In the genomic region with DNA sequence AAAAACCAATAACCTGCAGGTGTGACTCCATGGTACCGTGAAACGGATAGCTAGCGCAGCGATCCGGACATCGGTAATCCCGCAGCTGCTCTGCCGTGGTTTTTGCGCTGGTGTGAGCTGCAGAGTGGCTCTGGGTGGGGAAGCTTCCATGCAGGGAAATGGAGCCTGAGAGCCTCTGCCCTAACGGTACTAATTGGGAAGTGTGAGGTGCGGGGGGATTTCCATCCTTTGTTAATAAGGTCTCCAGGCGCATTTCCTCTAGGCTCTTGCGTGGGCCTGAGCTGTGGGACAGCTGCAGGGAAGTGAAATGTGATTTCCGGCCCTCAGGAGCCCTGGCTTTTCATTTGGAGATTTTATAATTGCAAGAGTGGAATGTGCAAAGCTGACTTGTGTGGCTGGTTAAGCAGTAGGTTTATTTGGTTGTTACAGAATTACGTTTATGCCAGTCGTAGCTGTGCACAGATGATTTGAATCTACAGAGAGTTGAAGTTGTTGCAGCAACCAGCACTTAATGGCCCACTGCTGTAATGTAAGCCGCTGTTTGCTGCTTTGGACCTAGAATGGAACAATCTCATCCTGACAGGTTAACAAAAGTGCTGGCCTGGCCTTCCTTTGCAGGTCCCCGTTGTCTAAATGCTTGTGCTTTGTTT, we compare ENCODE assay signal across 10 mouse cellular contexts. TPM values are rescaled to one million over a fixed set of nuclear protein-coding genes. Genes with fewer than 3 reads are reported as not detected.
DNase-seq lines count a peak whose midpoint lies in the region; ATAC-seq lines count a peak whose summit lies in the region.
"Had no signal": no experiment of that assay in that cellular context is flagged by ENCODE, and none has a peak within 500 bp of the region (broad histone marks: within the 10 kb centered on the region; RNA-seq: fewer than 3 reads in every experiment).

No protein-coding gene starts in this region.

- no peaks in the 10 kb centered on the region for H3K27me3 ChIP-seq in midbrain, embryonic 13.5 days
- H3K27me3 ChIP-seq in midbrain, embryonic 14.5 days (ENCODE audit: control insufficient read depth, insufficient read depth, low read length), result no peaks in the 10 kb centered on the region
- no peaks in the 10 kb centered on the region for H3K27me3 ChIP-seq in intestine, embryonic 16.5 days (replicated peaks; ENCODE audit: control insufficient read depth, insufficient read depth, low read length)
- no peaks in the 10 kb centered on the region for H3K27me3 ChIP-seq in stomach, embryonic 15.5 days (replicated peaks)

- H3K9me3 ChIP-seq in midbrain, embryonic 13.5 days, result no peaks in the 10 kb centered on the region
- H3K9me3 ChIP-seq in midbrain, embryonic 14.5 days (ENCODE audit: control insufficient read depth, low read length), result no peaks in the 10 kb centered on the region
- H3K9me3 ChIP-seq in intestine, embryonic 16.5 days (ENCODE audit: control insufficient read depth, low read length), result no peaks in the 10 kb centered on the region
- no peaks in the 10 kb centered on the region for H3K9me3 ChIP-seq in stomach, embryonic 15.5 days

- intact Hi-C loops in gastrocnemius, postnatal 14 days (cut with DNase I; ENCODE audit: low total_unique reads), result no loop called here

- H3K4me3 ChIP-seq in midbrain, embryonic 13.5 days (replicated peaks), result no peak overlapping the region
- no peak overlapping the region for H3K4me3 ChIP-seq in midbrain, embryonic 14.5 days (replicated peaks; ENCODE audit: low read depth, low read length)
- H3K4me3 ChIP-seq in intestine, embryonic 16.5 days (ENCODE audit: low read length), result no peak overlapping the region
- H3K4me3 ChIP-seq in stomach, embryonic 15.5 days (replicated peaks), result no peak overlapping the region

- H3K4me2 ChIP-seq in midbrain, embryonic 13.5 days (replicated peaks), result no peak overlapping the region
- no peak overlapping the region for H3K4me2 ChIP-seq in midbrain, embryonic 14.5 days (ENCODE audit: low read length)
- H3K4me2 ChIP-seq in intestine, embryonic 16.5 days (ENCODE audit: low read depth, low read length), result no peak overlapping the region
- no peak overlapping the region for H3K4me2 ChIP-seq in stomach, embryonic 15.5 days

- H3K4me1 ChIP-seq in midbrain, embryonic 13.5 days (replicated peaks), result no peaks in the 10 kb centered on the region
- H3K4me1 ChIP-seq in midbrain, embryonic 14.5 days (ENCODE audit: control insufficient read depth, insufficient read depth, low read length), result no peaks in the 10 kb centered on the region
- H3K4me1 ChIP-seq in intestine, embryonic 16.5 days (ENCODE audit: control insufficient read depth, insufficient read depth, low read length), result no peaks in the 10 kb centered on the region
- no peaks in the 10 kb centered on the region for H3K4me1 ChIP-seq in stomach, embryonic 15.5 days

- DNase-seq in gastrocnemius, postnatal 14 days, result peak; percentile 16
- DNase-seq in gastrocnemius, adult 18-20 months (ENCODE audit: low spot score), result no peak
- DNase-seq in midbrain, embryonic 14.5 days, result no peak
- DNase-seq in left cerebral cortex, adult 8-10 months (ENCODE audit: low spot score in 2 of 2), result no peak
- DNase-seq in thymus, adult 18-20 months, result no peak
- DNase-seq: adrenal gland, adult 8-10 months; embryo, embryonic 11 days had no signal

- 83% methylated on average over 18 of the region's 18 CpGs for WGBS in midbrain, embryonic 13.5 days
- 85% methylated on average over 18 of the region's 18 CpGs for WGBS in midbrain, embryonic 14.5 days
- 82% methylated on average over 18 of the region's 18 CpGs for WGBS in intestine, embryonic 16.5 days
- WGBS in stomach, embryonic 15.5 days, result 84% methylated on average over 18 of the region's 18 CpGs

- no peak for ATAC-seq in midbrain, embryonic 13.5 days
- no peak for ATAC-seq in midbrain, embryonic 14.5 days (ENCODE audit: low FRiP score, low TSS enrichment)
- no peak for ATAC-seq in intestine, embryonic 16.5 days
- ATAC-seq in stomach, embryonic 15.5 days (ENCODE audit: insufficient read depth, low FRiP score, low read depth), result no peak

- peak overlapping the region; percentile 15; the same call in 1 of the 2 replicates for H3K27ac ChIP-seq in midbrain, embryonic 13.5 days
- H3K27ac ChIP-seq in midbrain, embryonic 14.5 days (replicated peaks; ENCODE audit: low read depth, low read length), result no peak overlapping the region; the same call in 1 of the 2 replicates
- peak overlapping the region; percentile 53; the same call in 1 of the 2 replicates for H3K27ac ChIP-seq in intestine, embryonic 16.5 days (ENCODE audit: low read length)
- H3K27ac ChIP-seq in stomach, embryonic 15.5 days, result peak overlapping the region; percentile 33; the same call in 1 of the 2 replicates

- no peak overlapping the region for H3K9ac ChIP-seq in midbrain, embryonic 13.5 days (replicated peaks)
- H3K9ac ChIP-seq in midbrain, embryonic 14.5 days (replicated peaks; ENCODE audit: low read length), result no peak overlapping the region
- H3K9ac ChIP-seq in intestine, embryonic 16.5 days (ENCODE audit: low read depth, low read length), result no peak overlapping the region
- no peak overlapping the region for H3K9ac ChIP-seq in stomach, embryonic 15.5 days

- H3K36me3 ChIP-seq in midbrain, embryonic 13.5 days, result 0 out of 2 replicates have a peak, but pooled peaks cover 3% of the 10 kb centered on the region
- no peaks in the 10 kb centered on the region for H3K36me3 ChIP-seq in midbrain, embryonic 14.5 days (ENCODE audit: control insufficient read depth, insufficient read depth, low read length)
- H3K36me3 ChIP-seq in intestine, embryonic 16.5 days (ENCODE audit: control insufficient read depth, insufficient read depth, low read length), result no peaks in the 10 kb centered on the region
- H3K36me3 ChIP-seq in stomach, embryonic 15.5 days, result no peaks in the 10 kb centered on the region

RNA-seq across cellular contexts. Expression of gene Ppp2r3c, which starts 19.0 kb away (rescaled TPM):
- total RNA-seq in gastrocnemius, postnatal 14 days (2021), result 10 to 100 TPM; 10.2 to 11.1 TPM
- 1 to 10 TPM; 8.6 to 8.7 TPM for total RNA-seq in gastrocnemius, adult 18-20 months (2021)
- 26.9 and 29.6 TPM in 2 replicates for polyA plus RNA-seq in midbrain, embryonic 13.5 days (2015; fragmentation: Nextera tagmentation; extraction: Ambion mirVana)
- polyA plus RNA-seq in midbrain, embryonic 14.5 days (2014; fragmentation: Nextera tagmentation; extraction: Ambion mirVana), result 20.4 and 25.7 TPM in 2 replicates
- 9.6 and 10.2 TPM in 2 replicates for polyA plus RNA-seq in intestine, embryonic 16.5 days (2015; fragmentation: Nextera tagmentation; extraction: Ambion mirVana)
- polyA plus RNA-seq in stomach, embryonic 15.5 days (2015; fragmentation: Nextera tagmentation; extraction: Ambion mirVana), result 9.5 and 11.6 TPM in 2 replicates
- total RNA-seq in left cerebral cortex, adult 8-10 months (2022), result 10 to 100 TPM; 11.6 to 13.8 (median 12.8) TPM

RNA-seq across cellular contexts. Expression of gene 1110008L16Rik, which starts 22.4 kb away (rescaled TPM):
- 1 to 10 TPM; 7.3 to 7.4 TPM for total RNA-seq in gastrocnemius, postnatal 14 days (2021)
- 10 to 100 TPM; 12.1 to 12.2 TPM for total RNA-seq in gastrocnemius, adult 18-20 months (2021)
- 9.2 and 11.6 TPM in 2 replicates for polyA plus RNA-seq in midbrain, embryonic 13.5 days (2015; fragmentation: Nextera tagmentation; extraction: Ambion mirVana)
- polyA plus RNA-seq in midbrain, embryonic 14.5 days (2014; fragmentation: Nextera tagmentation; extraction: Ambion mirVana), result 9.5 and 10.5 TPM in 2 replicates
- polyA plus RNA-seq in intestine, embryonic 16.5 days (2015; fragmentation: Nextera tagmentation; extraction: Ambion mirVana), result 16.7 and 18.5 TPM in 2 replicates
- 22.2 and 23.1 TPM in 2 replicates for polyA plus RNA-seq in stomach, embryonic 15.5 days (2015; fragmentation: Nextera tagmentation; extraction: Ambion mirVana)
- 10 to 100 TPM in 2 of 4 experiments, 1 to 10 TPM in 2; 8.9 to 11.5 (median 10.3) TPM for total RNA-seq in left cerebral cortex, adult 8-10 months (2022)
